Mouse (Mus musculus): Measurements from ENCODE around the gene Hoxc13. TPM values are rescaled to one million over a fixed set of nuclear protein-coding genes. Genes with fewer than 3 reads are reported as not detected.
A peak's percentile ranks its signal among the peaks of the same experiment; 100 is the strongest.

The Hoxc13 gene
- polyA plus RNA-seq, 1 experiment from 2014 or later, result 0.17 TPM

DNA sequence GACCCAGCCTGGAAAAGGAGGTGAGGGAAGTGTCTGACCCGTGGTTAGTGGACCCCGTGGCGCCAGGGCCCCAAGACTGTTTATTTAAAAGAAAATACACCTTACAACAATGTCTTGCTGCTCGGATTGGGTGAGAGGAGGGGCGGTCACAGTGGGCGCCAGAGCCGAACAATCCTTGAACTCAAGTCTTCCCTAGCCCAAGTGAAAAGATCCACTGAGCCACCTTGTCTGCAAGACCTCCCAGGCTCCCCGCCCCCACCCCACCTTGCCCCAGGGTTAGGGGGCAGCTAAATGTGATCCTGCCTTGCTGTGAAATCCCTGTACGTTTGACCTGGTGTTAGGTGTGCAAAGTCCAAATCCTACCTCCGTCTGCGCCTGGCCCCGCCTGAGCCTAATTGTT is 36.0 kb downstream of the Hoxc13 start:
- H3K27ac ChIP-seq, result no peak overlapping the region
- no peak overlapping the region for H3K9ac ChIP-seq
- no peaks in the 10 kb centered on the region for H3K4me1 ChIP-seq
- peaks cover 99% of the 10 kb centered on the region for H3K27me3 ChIP-seq
- H3K36me3 ChIP-seq, result no peaks in the 10 kb centered on the region
- 2% methylated on average over 12 of the region's 12 CpGs for WGBS
- no peak for ATAC-seq (ENCODE audit: low FRiP score)
- no peaks in the 10 kb centered on the region for H3K9me3 ChIP-seq (replicated peaks)
- H3K4me3 ChIP-seq, result no peak overlapping the region
- H3K4me2 ChIP-seq (replicated peaks), result no peak overlapping the region

DNA sequence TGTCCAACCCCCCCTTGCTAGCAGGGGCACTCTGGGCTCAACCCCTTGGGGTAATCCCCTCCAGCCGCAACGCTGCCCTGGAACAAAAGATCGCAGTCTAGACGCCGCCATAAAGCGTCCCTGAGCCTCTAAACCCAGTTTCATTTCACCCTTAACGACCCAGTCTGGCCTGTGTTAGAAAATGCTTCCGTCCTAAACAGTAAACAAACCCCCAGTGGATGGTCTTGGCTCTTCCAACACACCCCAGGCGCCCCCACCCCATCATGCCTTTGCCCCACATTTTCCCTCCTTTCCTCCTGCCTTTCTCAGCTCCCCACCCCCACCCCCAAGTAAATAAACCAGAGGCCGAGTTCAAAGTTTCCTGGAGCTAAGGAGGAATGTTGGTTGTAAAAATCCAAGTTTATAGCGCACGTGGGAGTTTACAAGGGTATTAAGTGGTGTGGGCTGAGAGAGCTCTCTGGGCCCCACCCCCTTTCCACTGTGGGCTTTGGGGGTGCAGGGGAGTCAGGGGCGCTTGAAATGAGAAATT is 38.8 kb downstream of the Hoxc13 start:
- Histone ChIP-seq H3K9ac (no peak overlapping the region), H3K36me3 (no peaks in the 10 kb centered on the region), H3K9me3 (replicated peaks) (no peaks in the 10 kb centered on the region), H3K27ac (no peak overlapping the region), H3K4me3 (no peak overlapping the region), H3K4me1 (no peaks in the 10 kb centered on the region), H3K27me3 (peaks cover 97% of the 10 kb centered on the region), H3K4me2 (replicated peaks) (no peak overlapping the region)
- no peak for ATAC-seq (ENCODE audit: low FRiP score)
- 0% methylated on average over 13 of the region's 13 CpGs for WGBS

- WGBS, result 4% methylated on average over 6 of the region's 6 CpGs
- Histone ChIP-seq H3K9me3 (replicated peaks) (no peaks in the 10 kb centered on the region), H3K4me2 (replicated peaks) (no peak overlapping the region), H3K27ac (no peak overlapping the region), H3K9ac (no peak overlapping the region), H3K4me3 (no peak overlapping the region), H3K36me3 (no peaks in the 10 kb centered on the region), H3K4me1 (0 out of 2 replicates have a peak, but pooled peaks cover 5% of the 10 kb centered on the region), H3K27me3 (peaks cover 97% of the 10 kb centered on the region)
- no peak for ATAC-seq (ENCODE audit: low FRiP score)
Measured at GRCm38 (mm10) chr15:102961728-102962127, 40.8 kb downstream of the Hoxc13 start.

DNA sequence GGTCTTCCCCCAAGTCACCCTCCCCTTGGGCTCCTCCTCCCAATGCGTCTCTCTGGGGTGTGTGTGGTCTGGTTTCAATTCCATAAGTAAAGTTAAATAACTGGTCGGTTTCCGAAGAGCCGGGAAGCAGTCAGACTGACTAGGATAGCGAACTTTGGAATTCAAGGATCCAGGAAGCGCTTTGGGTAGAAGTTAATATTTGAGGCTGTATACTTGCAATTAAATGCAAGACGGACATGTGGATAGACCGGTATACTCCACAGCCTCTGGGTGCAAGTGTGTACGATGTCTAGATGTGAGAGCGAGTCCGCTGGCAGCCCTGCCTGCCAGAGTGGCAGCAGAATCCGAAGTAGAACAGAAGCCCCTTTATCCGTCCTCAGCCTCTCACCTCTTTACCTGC is 41.6 kb downstream of the Hoxc13 start:
- H3K4me2 ChIP-seq (replicated peaks), result no peak overlapping the region
- no peak overlapping the region for H3K4me3 ChIP-seq
- WGBS, result 3% methylated on average over 13 of the region's 13 CpGs
- no peak overlapping the region for H3K27ac ChIP-seq
- 0 out of 2 replicates have a peak, but pooled peaks cover 7% of the 10 kb centered on the region for H3K4me1 ChIP-seq
- H3K36me3 ChIP-seq, result no peaks in the 10 kb centered on the region
- ATAC-seq (ENCODE audit: low FRiP score), result no peak
- no peaks in the 10 kb centered on the region for H3K9me3 ChIP-seq (replicated peaks)
- no peak overlapping the region for H3K9ac ChIP-seq
- H3K27me3 ChIP-seq, result peaks cover 97% of the 10 kb centered on the region

DNA sequence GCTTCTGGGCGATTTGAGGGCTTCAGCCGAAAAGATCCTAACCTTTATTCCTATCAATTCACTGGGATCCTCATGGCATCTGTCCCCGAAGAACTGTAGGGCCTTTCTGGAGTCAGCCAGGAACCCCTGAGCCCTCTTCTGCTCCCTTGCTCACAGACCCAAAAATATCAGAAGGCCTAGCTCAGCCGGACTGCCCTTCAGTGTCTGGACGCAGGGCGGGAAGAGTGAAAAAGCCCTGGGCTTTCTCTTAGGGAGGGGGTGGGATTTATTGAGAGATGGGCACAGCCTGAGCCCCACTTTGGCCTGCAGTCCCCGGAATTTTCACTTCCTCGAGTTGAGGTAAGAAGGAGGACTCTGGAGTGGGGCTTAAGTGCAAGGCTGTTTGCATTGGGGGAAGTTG is 42.4 kb downstream of the Hoxc13 start:
- Histone ChIP-seq H3K4me3 (no peak overlapping the region), H3K27me3 (peaks cover 96% of the 10 kb centered on the region), H3K9ac (no peak overlapping the region), H3K9me3 (replicated peaks) (no peaks in the 10 kb centered on the region), H3K4me2 (replicated peaks) (no peak overlapping the region), H3K4me1 (0 out of 2 replicates have a peak, but pooled peaks cover 7% of the 10 kb centered on the region), H3K36me3 (no peaks in the 10 kb centered on the region), H3K27ac (no peak overlapping the region)
- no peak for ATAC-seq (ENCODE audit: low FRiP score)
- WGBS, result 3% methylated on average over 8 of the region's 8 CpGs

GRCm38 (mm10) chr15:102963671-102964640 is 43.1 kb downstream of the Hoxc13 start:
- H3K36me3 ChIP-seq, result no peaks in the 10 kb centered on the region
- 0 out of 2 replicates have a peak, but pooled peaks cover 7% of the 10 kb centered on the region for H3K4me1 ChIP-seq
- H3K9ac ChIP-seq, result no peak overlapping the region
- peaks cover 96% of the 10 kb centered on the region for H3K27me3 ChIP-seq
- ATAC-seq (ENCODE audit: low FRiP score), result no peak
- H3K4me3 ChIP-seq, result no peak overlapping the region
- H3K4me2 ChIP-seq (replicated peaks), result no peak overlapping the region
- H3K27ac ChIP-seq, result no peak overlapping the region
- 2% methylated on average over 28 of the region's 28 CpGs for WGBS
- no peaks in the 10 kb centered on the region for H3K9me3 ChIP-seq (replicated peaks)

DNA sequence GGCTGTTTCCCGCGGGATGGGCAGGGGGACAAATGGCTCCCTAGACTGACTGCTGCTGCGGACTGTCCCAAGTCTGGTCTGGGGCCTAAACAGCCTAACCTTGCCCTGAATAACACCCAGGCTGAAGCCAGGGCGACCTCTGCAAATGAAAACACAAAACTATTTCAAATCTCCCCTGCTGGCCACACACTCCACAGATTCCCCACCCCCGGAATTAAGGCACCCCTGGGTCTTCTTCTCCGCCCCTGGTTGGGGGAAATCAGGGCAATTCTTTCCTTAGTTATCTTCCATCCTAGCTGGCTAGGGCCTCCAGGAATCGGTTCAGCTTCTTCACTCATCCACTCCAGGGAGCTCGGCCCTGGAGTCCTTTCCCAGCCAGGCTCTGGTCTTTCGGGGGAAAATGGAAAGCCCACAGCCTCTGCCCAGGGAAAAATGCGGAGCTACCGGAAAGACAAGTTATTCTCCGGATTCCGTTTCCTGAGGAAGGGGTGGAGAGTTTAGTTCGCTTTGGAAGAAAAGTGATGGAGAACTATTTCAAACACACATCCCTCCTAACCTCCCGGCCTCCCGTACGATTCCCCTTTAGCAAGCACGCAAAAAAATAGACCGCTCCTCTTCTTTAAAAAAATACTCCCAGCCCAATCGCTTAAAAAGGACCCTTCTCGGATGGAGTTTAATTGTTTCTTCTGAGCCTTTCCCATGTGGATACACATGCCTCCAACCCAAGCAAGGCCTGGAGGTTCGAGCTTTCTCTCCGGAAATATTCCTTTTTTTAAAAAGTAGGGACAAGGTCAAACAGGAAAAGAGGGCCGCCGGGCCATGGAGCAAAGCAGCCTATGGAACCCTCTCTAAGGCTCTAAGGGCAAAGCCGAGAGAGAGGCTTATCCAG is 44.3 kb downstream of the Hoxc13 start:
- Histone ChIP-seq H3K9me3 (replicated peaks) (no peaks in the 10 kb centered on the region), H3K36me3 (no peaks in the 10 kb centered on the region), H3K4me2 (replicated peaks) (no peak overlapping the region), H3K27me3 (peaks cover 97% of the 10 kb centered on the region), H3K9ac (no peak overlapping the region), H3K4me3 (no peak overlapping the region), H3K4me1 (0 out of 2 replicates have a peak, but pooled peaks cover 7% of the 10 kb centered on the region), H3K27ac (no peak overlapping the region)
- 4% methylated on average over 26 of the region's 26 CpGs for WGBS
- ATAC-seq (ENCODE audit: low FRiP score), result no peak

DNA sequence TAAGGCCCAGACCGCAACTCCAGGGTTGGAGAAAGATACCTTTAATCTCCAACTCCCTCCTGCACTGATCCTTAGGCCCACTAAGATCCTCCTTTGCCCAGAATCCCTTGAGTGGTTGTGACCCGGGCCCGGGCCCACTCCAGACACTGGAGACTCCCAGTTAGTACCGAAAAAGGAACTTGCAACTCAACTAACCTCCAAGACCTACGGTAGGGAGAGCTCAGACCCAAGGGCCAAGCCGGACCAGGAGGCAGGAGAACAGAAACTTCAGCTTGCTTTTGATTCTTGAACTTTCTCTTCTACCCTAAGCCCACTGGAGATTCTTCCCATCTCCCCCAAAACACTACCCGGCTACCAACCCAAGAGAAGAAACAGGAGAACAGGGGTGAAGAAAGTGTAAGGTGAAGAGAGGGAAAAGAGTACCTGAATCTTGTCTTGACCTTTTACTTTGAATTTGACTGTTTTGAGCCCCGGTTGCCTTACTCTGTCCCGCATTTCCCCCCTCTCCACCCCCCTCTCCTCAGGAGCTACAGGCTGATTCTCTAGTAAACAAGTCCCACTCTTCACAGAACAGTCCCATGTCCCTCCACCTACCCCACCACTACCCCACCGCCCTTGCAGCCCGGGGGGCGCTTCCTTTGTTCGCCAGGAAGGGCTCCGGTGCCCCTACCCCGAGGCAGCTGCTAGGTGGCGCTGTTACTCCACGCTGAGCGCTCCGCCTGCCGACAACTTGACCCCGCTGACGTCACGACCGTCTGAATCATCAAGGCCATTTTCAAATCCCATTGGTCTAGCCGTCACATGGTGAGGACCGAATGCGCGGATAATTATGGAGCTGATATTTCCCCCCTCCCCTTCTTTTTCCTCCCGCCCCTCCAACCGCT is 45.2 kb downstream of the Hoxc13 start:
- ATAC-seq (ENCODE audit: low FRiP score), result no peak
- H3K27me3 ChIP-seq, result peaks cover 97% of the 10 kb centered on the region
- peak overlapping the region; percentile 17; the same call in 1 of the 2 replicates for H3K4me2 ChIP-seq (replicated peaks)
- 2% methylated on average over 30 of the region's 30 CpGs for WGBS
- no peaks in the 10 kb centered on the region for H3K9me3 ChIP-seq (replicated peaks)
- H3K36me3 ChIP-seq, result no peaks in the 10 kb centered on the region
- H3K4me1 ChIP-seq, result 0 out of 2 replicates have a peak, but pooled peaks cover 7% of the 10 kb centered on the region
- no peak overlapping the region for H3K9ac ChIP-seq
- H3K4me3 ChIP-seq, result peak overlapping the region; percentile 1; the same call in 1 of the 2 replicates
- H3K27ac ChIP-seq, result no peak overlapping the region

- Histone ChIP-seq H3K27me3 (peaks cover 97% of the 10 kb centered on the region), H3K4me1 (0 out of 2 replicates have a peak, but pooled peaks cover 7% of the 10 kb centered on the region), H3K9me3 (replicated peaks) (no peaks in the 10 kb centered on the region), H3K36me3 (no peaks in the 10 kb centered on the region), H3K4me2 (replicated peaks) (peak within 1 kb of the TSS; percentile 17; the same call in 1 of the 2 replicates), H3K9ac (no peak within 1 kb of the TSS), H3K4me3 (peak within 1 kb of the TSS; percentile 1; the same call in 1 of the 2 replicates), H3K27ac (no peak within 1 kb of the TSS)
- no peak; the same call in 1 of the 2 replicates for ATAC-seq (ENCODE audit: low FRiP score)
- 1% methylated on average over 27 of the region's 27 CpGs for WGBS
Measured at GRCm38 (mm10) chr15:102966776-102967311, 45.9 kb downstream of the Hoxc13 start, which contains the start of gene Hoxc10. TSS of gene Hoxc10 (plus strand) at chr15:102966796.

GRCm38 (mm10) chr15:102967312-102967510 is 46.3 kb downstream of the Hoxc13 start, which contains the start of gene Hoxc5:
TSS of gene Hoxc5 (plus strand) at chr15:102967443.
- no peaks in the 10 kb centered on the region for H3K36me3 ChIP-seq
- H3K4me1 ChIP-seq, result 0 out of 2 replicates have a peak, but pooled peaks cover 7% of the 10 kb centered on the region
- peak within 1 kb of the TSS; percentile 17; the same call in 1 of the 2 replicates for H3K4me2 ChIP-seq (replicated peaks)
- no peak for ATAC-seq (ENCODE audit: low FRiP score)
- no peak within 1 kb of the TSS for H3K27ac ChIP-seq
- H3K4me3 ChIP-seq, result peak within 1 kb of the TSS; percentile 1; the same call in 1 of the 2 replicates
- H3K9ac ChIP-seq, result no peak within 1 kb of the TSS
- peaks cover 99% of the 10 kb centered on the region for H3K27me3 ChIP-seq
- no peaks in the 10 kb centered on the region for H3K9me3 ChIP-seq (replicated peaks)
- WGBS, result 5% methylated on average over 12 of the region's 12 CpGs

Measured in hindbrain, embryonic 12.5 days (tissue).